Mouse (Mus musculus): ENCODE results near the gene Kpna3. TPM values are rescaled to one million over a fixed set of nuclear protein-coding genes. Genes with fewer than 3 reads are reported as not detected.

Gene Kpna3
- polyA plus RNA-seq, 1 experiment from 2014 or later: 77.6 TPM

Other genes with a start within 250 kb of the Kpna3 start
- gene Sgcg, start 181.4 kb downstream of the Kpna3 start, polyA plus RNA-seq (2015; fragmentation: Nextera tagmentation; extraction: Ambion mirVana): 0.24 TPM in 1 of 2 replicates, not detected in the other
- 0.46 and 0.64 TPM in 2 replicates for gene Arl11, start 130.1 kb downstream of the Kpna3 start, polyA plus RNA-seq (2015; fragmentation: Nextera tagmentation; extraction: Ambion mirVana)
- gene Ebpl, start 79.4 kb downstream of the Kpna3 start, polyA plus RNA-seq (2015; fragmentation: Nextera tagmentation; extraction: Ambion mirVana): 9.4 and 10.0 TPM in 2 replicates
- gene Spryd7, start 117.0 kb upstream of the Kpna3 start, polyA plus RNA-seq (2015; fragmentation: Nextera tagmentation; extraction: Ambion mirVana): 62.0 and 64.9 TPM in 2 replicates
- 48.8 and 53.7 TPM in 2 replicates for gene Trim13, start 158.4 kb upstream of the Kpna3 start, polyA plus RNA-seq (2015; fragmentation: Nextera tagmentation; extraction: Ambion mirVana)
- gene Kcnrg, start 167.6 kb upstream of the Kpna3 start, polyA plus RNA-seq (2015; fragmentation: Nextera tagmentation; extraction: Ambion mirVana): 3.1 and 4.0 TPM in 2 replicates